Mouse (Mus musculus): ENCODE measurements at regions not wholly inside any gene's neighbourhood (a gene's known extent, or its start where the extent isn't known, plus 50 kb on each side); places are given as distances from the start of the nearest gene placed in this dataset.

- no peak for TF ChIP-seq ZC3H11A (IDR thresholded peaks at IDR 0.05; ENCODE audit: borderline replicate concordance, low read depth, low read length)
- no peak for TF ChIP-seq MAFK (IDR thresholded peaks at IDR 0.05; ENCODE audit: insufficient read depth, low read depth, low read length)
- no peak for TF ChIP-seq HCFC1 (IDR thresholded peaks at IDR 0.05; ENCODE audit: borderline replicate concordance, insufficient read depth, low read length)
- TF ChIP-seq ZNF384 (IDR thresholded peaks at IDR 0.05; ENCODE audit: low read depth, low read length): no peak
Observed at GRCm38 (mm10) chr11:71891181-71891580, 141.5 kb downstream of the Wscd1 start.

Measured in ES-E14 (cell line).